Mouse (Mus musculus): ENCODE measurements around the gene Ppt2.

The Ppt2 gene

GRCm38 (mm10) chr17:34635671-34636070 lies 7.4 kb upstream of the Ppt2 start:
- no peak for DNase-seq

GRCm38 (mm10) chr17:34632261-34632691 lies 4.0 kb upstream of the Ppt2 start:
- peak; percentile 93 for DNase-seq

- peak; percentile 77 for DNase-seq
Observed at GRCm38 (mm10) chr17:34631647-34632046, 3.3 kb upstream of the Ppt2 start.

GRCm38 (mm10) chr17:34630761-34631301 lies 2.5 kb upstream of the Ppt2 start:
- peak; percentile 68 for DNase-seq

- peak; percentile 86 for DNase-seq
Observed at GRCm38 (mm10) chr17:34629796-34630603, 1.7 kb upstream of the Ppt2 start.

- peak; percentile 82 for DNase-seq
Observed at GRCm38 (mm10) chr17:34629221-34629751, 976 bp upstream of the Ppt2 start, which contains the start of gene Prrt1. Gene Prrt1, plus strand, starts transcription at chr17:34629533.

GRCm38 (mm10) chr17:34628644-34628967 lies 296 bp upstream of the Ppt2 start:
- DNase-seq = no peak

- peak; percentile 91 for DNase-seq
Observed at GRCm38 (mm10) chr17:34627093-34627942, 992 bp downstream of the Ppt2 start.

- no peak for DNase-seq
Observed at GRCm38 (mm10) chr17:34626773-34627092, 1.6 kb downstream of the Ppt2 start.

- peak; percentile 68 for DNase-seq
Observed at GRCm38 (mm10) chr17:34626062-34626772, 2.1 kb downstream of the Ppt2 start.

- DNase-seq = no peak
Observed at GRCm38 (mm10) chr17:34624981-34625380, 3.3 kb downstream of the Ppt2 start.

GRCm38 (mm10) chr17:34623161-34623560 lies 5.1 kb downstream of the Ppt2 start:
- DNase-seq = no peak

GRCm38 (mm10) chr17:34621006-34621405 lies 7.3 kb downstream of the Ppt2 start:
- no peak for DNase-seq

- DNase-seq = peak; percentile 77
Observed at GRCm38 (mm10) chr17:34618999-34619398, 9.3 kb downstream of the Ppt2 start.

- no peak for DNase-seq
Observed at GRCm38 (mm10) chr17:34615871-34616270, 12.4 kb downstream of the Ppt2 start, which contains the start of gene Egfl8. Gene Egfl8, minus strand, starts transcription at chr17:34615971.

GRCm38 (mm10) chr17:34613830-34614229 lies 14.5 kb downstream of the Ppt2 start:
- DNase-seq = no peak

GRCm38 (mm10) chr17:34613054-34613645 lies 15.2 kb downstream of the Ppt2 start:
- no peak for DNase-seq

- DNase-seq = no peak
Observed at GRCm38 (mm10) chr17:34611050-34611449, 17.3 kb downstream of the Ppt2 start.

- peak; percentile 72 for DNase-seq
Observed at GRCm38 (mm10) chr17:34607997-34608396, 20.3 kb downstream of the Ppt2 start.

- DNase-seq = peak; percentile 59
Observed at GRCm38 (mm10) chr17:34606186-34607039, 21.9 kb downstream of the Ppt2 start.

- peak; percentile 95 for DNase-seq
Observed at GRCm38 (mm10) chr17:34605609-34606008, 22.7 kb downstream of the Ppt2 start.
